Mouse (Mus musculus) stomach, embryonic 16.5 days (tissue): ENCODE data around the gene Tbc1d5. TPM values are rescaled to one million over a fixed set of nuclear protein-coding genes. Genes with fewer than 3 reads are reported as not detected.

Experiments used
- ATAC-seq: fragments of 200-750 bp; cut with Nextera tagmentation; 2 replicates; pipeline ENCODE4 v1.8.0; 2017; ENCODE audit warnings: moderate number of reproducible peaks, moderate TSS enrichment; ENCODE audit not compliant: insufficient read depth, low FRiP score
- H3K27ac ChIP-seq: fragments of 300-500 bp; sonication (generic); 2 replicates; pipeline ENCODE4 v1.5.1; 2014; ENCODE audit warnings: low read length
- H3K27me3 ChIP-seq: fragments of 300-500 bp; sonication (generic); 2 replicates; pipeline ENCODE4 v1.6.1; 2014; ENCODE audit warnings: low read length, control low read depth, mixed read lengths; ENCODE audit not compliant: control insufficient read depth, insufficient read depth
- H3K36me3 ChIP-seq: fragments of 300-500 bp; sonication (generic); 2 replicates; pipeline ENCODE4 v1.6.1; 2014; ENCODE audit warnings: low read length; ENCODE audit not compliant: control insufficient read depth, insufficient read depth
- H3K4me1 ChIP-seq: fragments of 300-500 bp; sonication (generic); 2 replicates; pipeline ENCODE4 v1.6.1; 2014; ENCODE audit warnings: low read length, control low read depth, mixed read lengths; ENCODE audit not compliant: control insufficient read depth, insufficient read depth
- H3K4me2 ChIP-seq: fragments of 300-500 bp; sonication (generic); 2 replicates; pipeline ENCODE4 v1.6.1; 2014; ENCODE audit warnings: low read depth, low read length, mixed read lengths
- H3K4me3 ChIP-seq: fragments of 300-500 bp; sonication (generic); replicated peaks from 2 replicates; pipeline ENCODE4 v1.5.1; 2014; ENCODE audit warnings: mild to moderate bottlenecking, low read length
- H3K9ac ChIP-seq: fragments of 300-500 bp; sonication (generic); 2 replicates; pipeline ENCODE4 v1.6.1; 2014; ENCODE audit warnings: low read length
- H3K9me3 ChIP-seq: fragments of 300-500 bp; sonication (generic); replicated peaks from 2 replicates; pipeline ENCODE4 v1.6.1; 2016; ENCODE audit warnings: low read length, control low read depth; ENCODE audit not compliant: control insufficient read depth
- WGBS: fragments of 180-500 bp; shearing (Covaris S2); extraction: QIAGEN DNeasy Blood & Tissue Kit; methylation state at CpG from one replicate; pipeline ENCODE4 v1.1.7; 2014; 5-methylcytosine and 5-hydroxymethylcytosine counted together
- polyA plus RNA-seq: library from polyadenylated mRNA; unstranded; fragments of >200 nt; fragmentation: Nextera tagmentation; extraction: Ambion mirVana; gene quantifications from 2 replicates; pipeline ENCODE4 v1.2.1, GENCODE M21; 2015

Gene Tbc1d5
- polyA plus RNA-seq, 1 experiment from 2014 or later, result 13.3 TPM

DNA sequence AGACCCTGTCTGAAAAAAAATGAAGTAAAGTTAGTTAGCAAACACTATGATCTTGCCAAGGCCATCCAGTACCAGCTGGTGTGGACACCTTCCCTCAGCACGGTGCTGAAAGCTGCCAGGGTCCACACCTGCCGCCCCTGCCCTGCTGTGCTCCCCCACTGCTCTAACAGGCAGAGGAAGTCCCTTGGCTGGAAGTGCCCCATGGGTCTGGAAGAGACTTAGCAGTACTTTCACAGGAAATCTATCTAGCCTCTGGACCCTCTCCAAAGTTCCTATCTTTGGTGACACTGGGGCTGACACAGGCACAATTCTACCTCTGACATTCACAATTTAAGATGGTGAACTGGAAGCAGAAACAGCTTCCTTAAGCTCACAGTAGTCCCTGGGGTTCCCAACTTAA is 442.1 kb downstream of the Tbc1d5 start:
- H3K4me3 ChIP-seq, result no peak overlapping the region
- no peak overlapping the region for H3K4me2 ChIP-seq
- 45% methylated on average over 2 of the region's 2 CpGs for WGBS
- no peaks in the 10 kb centered on the region for H3K36me3 ChIP-seq
- no peaks in the 10 kb centered on the region for H3K9me3 ChIP-seq
- ATAC-seq, result no peak
- no peak overlapping the region for H3K27ac ChIP-seq
- no peak overlapping the region for H3K9ac ChIP-seq
- no peaks in the 10 kb centered on the region for H3K27me3 ChIP-seq
- H3K4me1 ChIP-seq, result peaks cover 10% of the 10 kb centered on the region; the same call in 1 of the 2 replicates

- H3K27ac ChIP-seq, result no peak overlapping the region
Observed at GRCm38 (mm10) chr17:50735955-50736533, 443.1 kb downstream of the Tbc1d5 start.

GRCm38 (mm10) chr17:50735382-50735954 is 443.7 kb downstream of the Tbc1d5 start:
- H3K27me3 ChIP-seq, result no peaks in the 10 kb centered on the region
- no peak overlapping the region for H3K4me3 ChIP-seq
- no peak overlapping the region for H3K4me2 ChIP-seq
- no peak overlapping the region for H3K9ac ChIP-seq
- 80% methylated on average over 4 of the region's 4 CpGs for WGBS
- H3K4me1 ChIP-seq, result peaks cover 10% of the 10 kb centered on the region; the same call in 1 of the 2 replicates
- no peak for ATAC-seq
- H3K9me3 ChIP-seq, result no peaks in the 10 kb centered on the region
- H3K27ac ChIP-seq, result 0 out of 2 replicates have a peak overlapping the region, but pooled peaks have one; percentile 11
- no peaks in the 10 kb centered on the region for H3K36me3 ChIP-seq

More at GRCm38 (mm10) chr17:50735955-50736533, 443.1 kb downstream of the Tbc1d5 start:
- Histone ChIP-seq H3K36me3 (no peaks in the 10 kb centered on the region), H3K4me1 (peaks cover 10% of the 10 kb centered on the region; the same call in 1 of the 2 replicates), H3K9ac (no peak overlapping the region), H3K27me3 (no peaks in the 10 kb centered on the region), H3K9me3 (no peaks in the 10 kb centered on the region), H3K4me3 (no peak overlapping the region), H3K4me2 (no peak overlapping the region)
- WGBS, result 64% methylated on average over 8 of the region's 8 CpGs
- no peak; the same call in 1 of the 2 replicates for ATAC-seq

GRCm38 (mm10) chr17:50734781-50735180 is 444.4 kb downstream of the Tbc1d5 start:
- H3K36me3 ChIP-seq, result no peaks in the 10 kb centered on the region
- H3K27ac ChIP-seq, result no peak overlapping the region
- no peak overlapping the region for H3K4me3 ChIP-seq
- H3K4me2 ChIP-seq, result no peak overlapping the region
- no peak for ATAC-seq
- 90% methylated on average over 6 of the region's 6 CpGs for WGBS
- peaks cover 10% of the 10 kb centered on the region; the same call in 1 of the 2 replicates for H3K4me1 ChIP-seq
- no peaks in the 10 kb centered on the region for H3K27me3 ChIP-seq
- no peaks in the 10 kb centered on the region for H3K9me3 ChIP-seq
- no peak overlapping the region for H3K9ac ChIP-seq

- 88% methylated on average over 7 of the region's 7 CpGs for WGBS
- Histone ChIP-seq H3K9me3 (no peaks in the 10 kb centered on the region), H3K36me3 (no peaks in the 10 kb centered on the region), H3K9ac (no peak overlapping the region), H3K4me3 (no peak overlapping the region), H3K4me1 (peaks cover 10% of the 10 kb centered on the region; the same call in 1 of the 2 replicates), H3K27me3 (no peaks in the 10 kb centered on the region), H3K27ac (no peak overlapping the region), H3K4me2 (no peak overlapping the region)
- ATAC-seq, result no peak
Observed at GRCm38 (mm10) chr17:50733390-50733789, 445.8 kb downstream of the Tbc1d5 start.

GRCm38 (mm10) chr17:50731876-50732275 is 447.3 kb downstream of the Tbc1d5 start:
- no peaks in the 10 kb centered on the region for H3K27me3 ChIP-seq
- H3K4me1 ChIP-seq, result peaks cover 10% of the 10 kb centered on the region; the same call in 1 of the 2 replicates
- H3K4me3 ChIP-seq, result no peak overlapping the region
- WGBS, result 90% methylated on average over 5 of the region's 5 CpGs
- H3K9me3 ChIP-seq, result no peaks in the 10 kb centered on the region
- no peak overlapping the region for H3K4me2 ChIP-seq
- H3K36me3 ChIP-seq, result no peaks in the 10 kb centered on the region
- H3K27ac ChIP-seq, result no peak overlapping the region
- H3K9ac ChIP-seq, result no peak overlapping the region
- ATAC-seq, result no peak

GRCm38 (mm10) chr17:50730896-50731295 is 448.3 kb downstream of the Tbc1d5 start:
- Histone ChIP-seq H3K4me2 (no peak overlapping the region), H3K4me3 (no peak overlapping the region), H3K4me1 (peaks cover 6% of the 10 kb centered on the region; the same call in 1 of the 2 replicates), H3K27me3 (no peaks in the 10 kb centered on the region), H3K9me3 (no peaks in the 10 kb centered on the region), H3K36me3 (no peaks in the 10 kb centered on the region), H3K27ac (no peak overlapping the region), H3K9ac (no peak overlapping the region)
- no peak for ATAC-seq
- 81% methylated on average over 2 of the region's 2 CpGs for WGBS

- no peaks in the 10 kb centered on the region for H3K27me3 ChIP-seq
- ATAC-seq, result no peak
- no peak overlapping the region for H3K27ac ChIP-seq
- no peaks in the 10 kb centered on the region for H3K4me1 ChIP-seq
- no peaks in the 10 kb centered on the region for H3K9me3 ChIP-seq
- WGBS, result 86% methylated on average over 6 of the region's 6 CpGs
- no peak overlapping the region for H3K4me2 ChIP-seq
- no peak overlapping the region for H3K4me3 ChIP-seq
- no peak overlapping the region for H3K9ac ChIP-seq
- no peaks in the 10 kb centered on the region for H3K36me3 ChIP-seq
Observed at GRCm38 (mm10) chr17:50729577-50729976, 449.6 kb downstream of the Tbc1d5 start.

GRCm38 (mm10) chr17:50729031-50729430 is 450.1 kb downstream of the Tbc1d5 start:
- no peak for ATAC-seq
- Histone ChIP-seq H3K36me3 (no peaks in the 10 kb centered on the region), H3K4me3 (no peak overlapping the region), H3K4me2 (no peak overlapping the region), H3K4me1 (no peaks in the 10 kb centered on the region), H3K9me3 (no peaks in the 10 kb centered on the region), H3K9ac (no peak overlapping the region), H3K27ac (no peak overlapping the region), H3K27me3 (no peaks in the 10 kb centered on the region)
- 91% methylated on average over 2 of the region's 2 CpGs for WGBS
